Mouse (Mus musculus) E14TG2a.4 (cell line): ENCODE data around the gene Agtpbp1.

Experiments
- H3K27me3 ChIP-seq: 2 replicates; pipeline ENCODE4 v1.6.1; 2014; ENCODE audit warnings: low read length, control low read depth; ENCODE audit not compliant: insufficient read depth
- H3K36me3 ChIP-seq: 2 replicates; pipeline ENCODE4 v1.6.1; 2014; ENCODE audit warnings: low read length, control low read depth; ENCODE audit not compliant: insufficient read depth
- H3K4me1 ChIP-seq: replicated peaks from 2 replicates; pipeline ENCODE4 v1.6.1; 2014; ENCODE audit warnings: low read depth, low read length, control low read depth
- H3K4me3 ChIP-seq: replicated peaks from 2 replicates; pipeline ENCODE4 v1.5.1; 2014; ENCODE audit warnings: mild to moderate bottlenecking, low read length
- H3K9me3 ChIP-seq: 2 replicates; pipeline ENCODE4 v1.6.1; 2014; ENCODE audit warnings: low read length, control low read depth
- CTCF ChIP-seq: conservative IDR thresholded peaks from 2 replicates; pipeline ENCODE4 v1.5.1; 2014; ENCODE audit warnings: low read length
- NANOG ChIP-seq: IDR thresholded peaks from 2 replicates; pipeline ENCODE4 v1.6.1; 2014; ENCODE audit warnings: borderline replicate concordance, low read length, mixed read lengths
- POU5F1 ChIP-seq: IDR thresholded peaks from 2 replicates; pipeline ENCODE4 v1.6.1; 2014; ENCODE audit warnings: low read length, borderline replicate concordance

Gene Agtpbp1

DNA sequence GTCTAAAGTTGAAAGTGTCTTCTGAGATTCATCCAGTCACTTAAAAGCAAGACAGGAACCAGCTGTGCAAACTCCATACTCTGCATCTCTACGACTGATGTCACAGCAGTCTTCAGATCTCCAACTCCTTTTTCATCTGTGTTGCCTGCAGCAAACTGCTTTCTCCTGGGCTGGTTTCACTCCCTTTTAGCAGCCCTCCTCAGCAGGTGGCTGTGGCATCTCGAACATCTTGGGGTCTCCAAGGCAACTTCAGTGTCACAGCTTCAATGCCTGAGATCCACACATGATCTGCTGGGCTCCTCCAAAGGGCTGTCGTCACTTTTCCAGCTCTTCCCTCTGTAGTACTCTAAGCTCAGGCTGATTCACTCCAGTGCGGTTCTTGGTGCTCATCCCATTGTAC is 5.7 kb upstream of the Agtpbp1 start:
- Histone ChIP-seq H3K36me3 (peaks cover 83% of the 10 kb centered on the region), H3K4me1 (peaks cover 80% of the 10 kb centered on the region), H3K27me3 (no peaks in the 10 kb centered on the region), H3K4me3 (no peak overlapping the region), H3K9me3 (no peaks in the 10 kb centered on the region)
- TF ChIP-seq POU5F1 (no peak), CTCF (no peak), NANOG (no peak)

DNA sequence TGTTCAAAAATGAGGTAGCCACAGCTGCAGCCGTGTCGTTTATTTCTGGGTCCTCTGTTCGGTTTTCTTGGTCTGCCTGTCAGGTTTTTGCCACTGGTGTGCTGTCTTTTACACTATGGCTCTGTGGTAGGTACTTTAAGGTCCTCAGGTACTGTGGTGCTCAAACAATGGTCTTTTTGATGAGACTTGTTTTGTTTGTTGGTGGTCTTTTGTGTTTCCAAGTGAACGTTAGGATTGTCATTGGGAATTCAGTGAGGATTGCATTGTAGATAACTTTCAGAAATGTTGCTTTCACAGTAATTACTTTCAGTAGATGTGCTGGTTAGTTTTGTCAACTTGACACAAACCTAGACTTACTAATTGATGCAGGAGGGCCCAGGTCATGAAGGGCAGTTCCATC is 4.6 kb upstream of the Agtpbp1 start:
- Histone ChIP-seq H3K27me3 (no peaks in the 10 kb centered on the region), H3K4me3 (no peak overlapping the region), H3K4me1 (peaks cover 80% of the 10 kb centered on the region), H3K9me3 (no peaks in the 10 kb centered on the region), H3K36me3 (peaks cover 79% of the 10 kb centered on the region)
- TF ChIP-seq CTCF (no peak), NANOG (peak; percentile 95), POU5F1 (no peak)

DNA sequence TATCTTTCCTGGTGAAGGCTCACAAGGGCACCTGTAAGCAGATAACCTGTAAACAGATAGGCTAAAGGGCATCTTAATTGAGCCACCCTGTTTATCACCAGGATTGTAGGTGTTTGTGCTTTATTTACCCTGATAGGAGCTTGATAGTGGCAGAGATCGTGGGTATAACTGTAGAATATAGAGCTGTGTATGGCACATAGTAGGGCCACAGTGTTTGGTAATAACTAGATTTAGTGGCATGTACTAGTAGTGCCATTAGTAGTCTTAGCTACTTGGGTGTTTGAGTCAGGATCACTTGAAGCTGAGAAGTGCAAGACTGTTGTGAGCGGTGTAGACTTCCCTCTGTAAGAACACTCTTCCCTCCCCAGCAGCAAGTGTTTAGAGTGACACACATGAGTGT is 2.2 kb upstream of the Agtpbp1 start:
- no peak for TF ChIP-seq CTCF
- TF ChIP-seq NANOG: no peak
- TF ChIP-seq POU5F1: no peak
- Histone ChIP-seq H3K36me3 (peaks cover 56% of the 10 kb centered on the region), H3K9me3 (no peaks in the 10 kb centered on the region), H3K4me3 (no peak overlapping the region), H3K4me1 (peaks cover 82% of the 10 kb centered on the region), H3K27me3 (no peaks in the 10 kb centered on the region)

DNA sequence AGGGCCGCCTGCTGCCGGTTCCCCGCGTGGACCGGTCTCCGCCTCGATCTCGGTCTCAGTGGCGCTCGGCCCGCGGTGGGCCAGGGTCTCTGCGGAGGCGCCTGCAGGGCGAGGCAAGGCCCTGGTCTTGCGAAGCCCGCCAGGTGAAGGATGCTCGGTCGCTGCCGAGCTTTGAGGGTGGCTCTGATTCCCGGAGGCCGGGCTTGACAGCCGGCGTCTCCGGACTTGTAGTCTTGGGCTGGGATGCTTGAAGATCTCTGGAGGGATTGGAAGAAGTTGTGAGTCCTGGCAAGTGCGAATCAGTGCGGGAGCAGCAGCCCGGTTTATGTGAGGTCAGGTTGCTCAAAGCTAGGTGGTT is 600 bp upstream of the Agtpbp1 start:
- TF ChIP-seq POU5F1 (no peak), CTCF (no peak), NANOG (no peak)

DNA sequence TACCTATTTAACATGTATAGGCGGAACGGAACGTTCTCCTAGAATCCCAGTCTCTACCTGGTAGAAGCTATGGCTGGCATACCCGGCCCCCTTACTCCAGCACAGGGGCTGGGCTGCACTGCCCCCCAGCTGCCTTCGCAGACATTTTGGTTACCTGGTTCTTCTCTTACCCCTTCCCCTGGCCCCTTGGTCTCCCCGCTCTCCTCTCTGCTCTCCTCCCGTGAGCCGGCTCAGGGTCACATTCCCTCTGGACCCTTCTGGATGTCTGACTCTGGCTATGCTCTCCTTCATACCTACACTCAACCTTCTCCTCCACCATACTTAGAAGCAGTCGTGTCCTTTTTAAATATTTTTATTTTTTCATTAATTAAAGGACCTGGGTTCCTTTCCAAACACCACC is 546 bp downstream of the Agtpbp1 start:
- TF ChIP-seq CTCF: no peak
- TF ChIP-seq POU5F1: no peak
- no peak for TF ChIP-seq NANOG
- Histone ChIP-seq H3K36me3 (peaks cover 29% of the 10 kb centered on the region), H3K4me1 (peaks cover 58% of the 10 kb centered on the region), H3K4me3 (peak overlapping the region; percentile 80), H3K9me3 (no peaks in the 10 kb centered on the region), H3K27me3 (no peaks in the 10 kb centered on the region)

More for the DNA sequence above, 600 bp upstream of the Agtpbp1 start:
- H3K4me3 ChIP-seq: peak overlapping the region; percentile 95
- peaks cover 40% of the 10 kb centered on the region for H3K36me3 ChIP-seq
- no peaks in the 10 kb centered on the region for H3K9me3 ChIP-seq
- no peaks in the 10 kb centered on the region for H3K27me3 ChIP-seq
- peaks cover 69% of the 10 kb centered on the region for H3K4me1 ChIP-seq

DNA sequence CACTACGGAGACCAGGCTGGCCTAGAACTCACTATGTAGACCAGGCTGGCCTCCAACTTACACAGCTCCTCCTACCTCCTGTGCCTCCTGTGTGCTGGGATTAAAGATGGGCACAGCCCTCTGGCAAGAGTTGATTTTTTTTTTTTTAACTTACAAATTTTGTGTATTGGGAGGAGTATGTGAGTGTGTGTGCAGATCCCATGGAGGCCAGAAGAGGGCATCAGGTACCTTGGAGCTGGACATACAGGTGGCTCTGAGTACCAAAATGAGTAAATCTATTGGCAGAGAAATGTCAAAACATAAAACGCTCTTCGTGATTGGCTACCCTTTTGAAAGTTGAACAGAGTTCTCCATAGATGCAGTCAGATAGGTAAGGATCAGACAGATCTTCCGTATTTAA is 4.1 kb downstream of the Agtpbp1 start:
- TF ChIP-seq NANOG: no peak
- TF ChIP-seq POU5F1: no peak
- TF ChIP-seq CTCF: peak; percentile 53
- Histone ChIP-seq H3K4me1 (peaks cover 23% of the 10 kb centered on the region), H3K9me3 (no peaks in the 10 kb centered on the region), H3K36me3 (no peaks in the 10 kb centered on the region), H3K4me3 (no peak overlapping the region), H3K27me3 (no peaks in the 10 kb centered on the region)

DNA sequence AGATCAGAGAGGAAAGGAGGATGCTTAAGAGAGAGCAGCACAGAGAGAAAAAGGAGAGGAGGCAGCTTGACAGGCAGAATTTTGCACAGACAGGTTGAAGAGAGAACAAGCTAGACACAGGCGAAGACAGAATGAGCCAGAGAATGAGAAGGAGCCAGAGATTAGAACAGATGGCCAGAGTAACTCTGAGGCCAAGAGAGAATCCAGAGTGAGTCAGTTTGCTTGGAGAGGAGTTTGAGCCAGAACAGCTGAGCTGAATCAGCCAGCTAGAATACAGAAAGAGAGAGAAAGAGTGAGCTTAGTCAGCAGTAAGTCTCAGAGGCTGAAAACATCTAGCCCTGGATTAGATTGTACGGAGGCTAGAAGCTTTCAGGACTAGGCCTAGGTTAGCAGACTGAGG is 12.5 kb downstream of the Agtpbp1 start:
- Histone ChIP-seq H3K4me3 (no peak overlapping the region), H3K36me3 (no peaks in the 10 kb centered on the region), H3K4me1 (peaks cover 7% of the 10 kb centered on the region), H3K9me3 (no peaks in the 10 kb centered on the region), H3K27me3 (no peaks in the 10 kb centered on the region; the same call in 1 of the 2 replicates)
- TF ChIP-seq POU5F1: no peak
- no peak for TF ChIP-seq NANOG
- TF ChIP-seq CTCF: no peak

DNA sequence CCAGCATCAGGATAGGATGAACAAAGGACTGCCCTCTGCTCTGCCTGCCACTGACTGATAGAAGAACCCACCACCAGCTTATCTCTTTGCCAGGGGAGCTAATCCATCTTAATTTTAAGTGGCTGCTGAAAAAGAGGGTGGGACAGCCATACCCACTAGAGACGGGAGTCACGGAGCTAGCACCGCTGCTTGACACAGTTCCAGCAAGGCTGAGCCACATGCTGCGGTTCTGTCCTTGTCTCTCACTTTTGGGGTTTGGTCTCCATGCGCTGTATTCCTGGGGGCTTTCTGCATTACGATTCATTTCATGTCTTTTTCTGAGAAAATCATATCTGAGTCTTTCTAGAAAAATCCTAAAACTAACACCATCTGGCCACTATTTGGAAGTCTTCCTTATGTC is 13.9 kb downstream of the Agtpbp1 start:
- no peaks in the 10 kb centered on the region for H3K9me3 ChIP-seq
- no peak for TF ChIP-seq CTCF
- TF ChIP-seq POU5F1: no peak
- TF ChIP-seq NANOG: no peak
- peaks cover 7% of the 10 kb centered on the region for H3K4me1 ChIP-seq
- H3K36me3 ChIP-seq: no peaks in the 10 kb centered on the region
- no peak overlapping the region for H3K4me3 ChIP-seq
- H3K27me3 ChIP-seq: peaks cover 6% of the 10 kb centered on the region; the same call in 1 of the 2 replicates

DNA sequence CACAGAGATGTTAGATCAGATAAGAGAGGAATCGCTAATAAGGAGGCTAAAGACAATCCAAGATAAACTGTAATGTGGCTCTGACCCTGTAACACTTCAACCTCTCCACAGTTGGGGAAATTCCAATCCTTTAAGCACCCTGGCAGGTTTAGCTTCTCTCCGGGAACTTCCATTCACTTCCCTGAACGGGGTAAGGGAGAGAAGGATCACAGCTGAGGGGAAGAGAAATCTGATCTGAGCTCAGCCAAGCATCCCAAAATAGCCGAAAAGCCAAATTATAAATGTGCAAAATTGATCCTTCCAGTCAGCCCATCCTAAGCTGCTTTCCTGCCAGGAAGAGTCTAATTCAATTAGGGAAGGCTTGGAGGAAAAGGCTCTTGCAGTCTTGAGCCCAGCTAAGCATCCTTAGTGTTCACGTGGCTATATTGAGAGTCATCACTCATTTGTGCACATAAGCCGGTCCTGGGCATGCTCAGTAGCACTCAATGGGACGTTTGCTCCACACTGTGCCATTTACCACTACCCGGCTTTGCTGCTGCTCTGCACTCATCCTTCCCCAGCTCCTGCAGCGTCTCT is 19.0 kb downstream of the Agtpbp1 start:
- Histone ChIP-seq H3K27me3 (peaks cover 10% of the 10 kb centered on the region; the same call in 1 of the 2 replicates), H3K4me3 (no peak overlapping the region), H3K9me3 (no peaks in the 10 kb centered on the region), H3K36me3 (no peaks in the 10 kb centered on the region), H3K4me1 (peaks cover 27% of the 10 kb centered on the region)
- TF ChIP-seq NANOG: no peak
- TF ChIP-seq CTCF: no peak
- no peak for TF ChIP-seq POU5F1
